Mouse (Mus musculus): ENCODE measurements around the gene Polr2l.

- TF ChIP-seq CTCF (IDR thresholded peaks at IDR 0.05; ENCODE audit: borderline replicate concordance, extremely low read depth, insufficient read depth, insufficient read length) (no peak), POLR2A (IDR thresholded peaks at IDR 0.05; ENCODE audit: borderline replicate concordance, extremely low read depth, insufficient read depth, insufficient read length, poor library complexity, severe bottlenecking) (no peak)
Observed at GRCm38 (mm10) chr7:141428701-141429100, 46.2 kb downstream of the Polr2l start.
